Mouse (Mus musculus) lung, postnatal 0 days (tissue): ENCODE measurements around the gene Gnaq.

Experiments
- CTCF ChIP-seq: IDR thresholded peaks from 2 replicates; pipeline ENCODE4 v1.5.1; 2016; ENCODE audit warnings: antibody characterized with exemption, mild to moderate bottlenecking
- EP300 ChIP-seq: IDR thresholded peaks from 2 replicates; pipeline ENCODE4 v1.6.1; 2016; ENCODE audit warnings: antibody characterized with exemption, mild to moderate bottlenecking, control low read depth

DNA sequence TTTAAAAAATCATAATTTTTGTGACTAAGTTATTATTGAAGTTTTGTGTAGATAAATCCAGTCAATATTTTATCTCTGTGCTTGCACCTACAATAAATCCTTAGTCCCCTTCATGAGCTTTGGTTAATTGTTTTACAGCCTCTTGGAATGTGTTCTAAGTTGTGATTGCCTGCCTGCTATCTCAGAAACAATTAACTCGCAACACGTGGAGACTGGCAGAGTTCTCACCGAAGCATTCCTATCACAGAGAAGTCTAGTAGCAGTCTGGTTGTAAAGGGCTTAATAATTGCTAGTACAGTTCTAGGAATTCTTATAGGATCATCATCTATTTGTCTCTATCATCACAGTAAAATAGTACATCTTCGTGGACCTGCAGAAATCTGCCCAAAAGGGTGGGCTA lies 243.2 kb downstream of the Gnaq start:
- TF ChIP-seq EP300 (no peak), CTCF (no peak)
